Mouse (Mus musculus): ENCODE results near the gene Gpr162.

Gene Gpr162

DNA sequence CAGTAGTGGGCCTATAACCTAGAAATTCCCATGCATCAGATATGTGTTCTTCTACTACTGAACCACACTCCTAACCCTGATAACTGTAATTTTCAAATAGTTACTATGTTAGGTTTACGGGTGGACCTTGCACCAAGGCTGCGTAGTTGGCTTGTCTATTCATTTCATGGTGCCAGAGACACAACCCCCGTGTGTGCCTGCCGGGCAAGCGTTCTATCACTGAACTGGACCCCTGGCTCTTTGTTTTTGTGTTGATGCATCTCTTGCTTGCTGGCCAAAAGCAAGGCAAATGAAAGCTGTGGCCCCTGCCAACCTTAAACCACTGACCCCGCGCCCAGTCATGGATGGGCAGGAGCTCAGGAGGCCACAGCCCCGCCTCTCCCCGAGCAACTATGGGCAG is 18.0 kb upstream of the Gpr162 start:
- DNase-seq (ENCODE audit: low spot score in 2 of 2) = no peak

DNA sequence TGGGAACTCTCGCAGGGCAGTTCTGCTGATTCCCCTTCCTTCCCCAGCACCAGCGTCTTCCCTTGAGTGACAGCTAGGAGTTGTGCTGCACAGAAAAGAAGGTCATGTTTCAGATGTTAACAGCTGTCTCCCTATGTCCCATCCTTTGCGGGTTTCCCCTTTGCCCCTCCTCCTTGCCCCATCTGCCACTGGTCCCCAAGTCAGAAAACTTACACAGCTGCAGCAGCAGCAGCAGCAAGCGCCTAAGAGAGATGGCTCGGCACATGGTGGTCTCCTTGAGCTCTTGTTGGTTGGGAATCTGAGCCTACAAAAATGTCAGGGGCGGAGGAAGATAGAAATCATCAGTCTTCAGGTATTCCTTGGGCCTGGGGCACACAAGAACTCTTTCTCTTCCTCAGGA is 15.6 kb upstream of the Gpr162 start:
- no peak for DNase-seq (ENCODE audit: low spot score in 2 of 2)

DNA sequence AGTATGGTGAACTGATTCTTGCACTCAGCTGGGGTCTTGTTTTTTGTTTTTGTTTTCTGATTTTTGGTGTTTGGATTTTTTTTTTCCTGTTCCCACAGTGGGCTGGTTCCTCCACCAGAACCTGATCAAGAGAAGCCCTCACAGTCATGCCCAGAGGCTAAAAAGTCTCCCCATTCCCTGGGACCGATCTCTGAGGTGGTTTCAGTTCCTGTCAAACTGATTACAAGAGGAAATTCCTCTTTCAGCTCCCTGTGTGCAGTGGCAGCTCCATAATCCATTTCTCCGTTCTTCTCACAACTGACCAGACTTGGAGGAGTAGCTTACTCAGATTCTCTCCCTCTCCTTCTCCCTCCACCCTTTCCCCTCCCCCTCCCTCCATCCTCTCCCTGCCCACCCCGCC is 10.6 kb upstream of the Gpr162 start:
- no peak for DNase-seq (ENCODE audit: low spot score in 2 of 2)

DNA sequence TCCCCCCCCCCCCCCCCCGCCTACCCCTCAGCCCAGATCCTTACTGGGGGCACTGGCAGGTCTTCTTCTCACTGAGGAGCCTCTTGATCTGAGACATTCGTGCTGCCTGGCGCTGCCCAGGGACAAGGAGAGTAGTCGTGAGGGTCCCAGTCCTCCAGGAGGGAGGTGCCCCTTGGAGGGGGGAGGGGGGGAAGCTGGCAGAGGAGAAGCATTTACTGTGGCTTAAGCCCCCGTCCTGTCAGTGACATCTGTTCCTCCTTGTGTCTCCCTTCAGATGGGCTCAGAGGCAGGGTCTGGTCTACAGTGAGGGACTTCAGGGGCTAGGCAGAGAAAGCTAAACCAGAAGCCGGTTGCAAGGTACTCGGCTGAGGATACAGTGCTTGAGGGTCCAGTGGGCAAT is 2.8 kb upstream of the Gpr162 start:
- no peak for DNase-seq (ENCODE audit: low spot score in 2 of 2)

DNA sequence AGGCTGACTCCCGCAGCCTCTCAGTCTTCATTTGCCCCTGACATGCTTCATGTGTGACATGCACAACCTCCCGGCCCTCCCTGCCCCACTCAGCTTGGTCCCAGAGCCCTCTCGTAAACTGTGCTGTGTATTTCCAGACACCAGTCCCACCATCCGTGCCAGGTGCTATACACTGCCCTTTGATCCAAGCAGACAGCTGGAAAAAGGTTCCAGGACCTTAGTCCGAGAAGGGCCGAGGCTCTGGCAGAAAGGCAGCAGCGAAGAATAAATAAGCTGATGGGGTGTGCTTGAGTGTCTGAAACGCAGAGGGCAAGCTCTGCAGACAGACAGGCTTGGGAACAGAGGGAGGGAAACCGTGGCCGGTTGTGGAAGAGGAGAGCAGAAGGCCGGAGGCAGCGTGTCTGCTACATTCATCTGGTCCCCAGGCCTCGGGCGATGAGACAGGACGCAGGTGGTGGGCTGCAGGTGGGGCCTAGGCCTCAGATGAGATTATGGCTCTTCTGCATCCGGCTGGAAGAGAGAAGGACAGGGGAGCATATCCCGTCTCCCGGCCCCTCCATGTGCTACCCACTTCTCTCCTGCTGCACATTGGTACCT is 2.1 kb upstream of the Gpr162 start:
- DNase-seq (ENCODE audit: low spot score in 2 of 2) = no peak

DNA sequence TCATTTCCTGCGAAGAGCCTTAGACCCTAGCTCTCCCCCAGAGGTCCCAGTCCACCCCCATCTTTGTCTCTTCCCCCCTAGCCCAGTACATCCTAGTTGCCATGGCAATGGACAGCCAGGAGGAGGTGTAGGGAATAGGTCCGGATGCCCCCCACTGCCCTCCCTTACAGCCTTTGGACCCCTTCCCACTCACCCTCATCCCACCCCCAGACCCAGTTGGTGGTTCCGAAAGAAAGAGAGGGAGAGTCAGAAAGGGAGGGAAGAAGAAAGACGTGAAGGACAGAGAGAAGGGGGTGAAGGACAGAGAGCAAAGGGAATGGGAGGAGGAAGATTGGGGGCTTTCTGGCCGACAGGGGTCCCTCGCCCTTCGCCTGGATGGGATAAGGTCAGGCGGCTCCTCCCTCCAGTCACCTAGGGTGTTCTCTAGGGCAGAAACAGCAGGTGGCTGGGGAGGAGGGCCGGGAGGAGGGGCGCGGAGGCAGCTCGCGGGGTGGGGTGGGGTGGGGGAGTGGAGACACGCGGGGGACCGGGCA is 592 bp downstream of the Gpr162 start:
- DNase-seq (ENCODE audit: low spot score in 2 of 2) = no peak

DNA sequence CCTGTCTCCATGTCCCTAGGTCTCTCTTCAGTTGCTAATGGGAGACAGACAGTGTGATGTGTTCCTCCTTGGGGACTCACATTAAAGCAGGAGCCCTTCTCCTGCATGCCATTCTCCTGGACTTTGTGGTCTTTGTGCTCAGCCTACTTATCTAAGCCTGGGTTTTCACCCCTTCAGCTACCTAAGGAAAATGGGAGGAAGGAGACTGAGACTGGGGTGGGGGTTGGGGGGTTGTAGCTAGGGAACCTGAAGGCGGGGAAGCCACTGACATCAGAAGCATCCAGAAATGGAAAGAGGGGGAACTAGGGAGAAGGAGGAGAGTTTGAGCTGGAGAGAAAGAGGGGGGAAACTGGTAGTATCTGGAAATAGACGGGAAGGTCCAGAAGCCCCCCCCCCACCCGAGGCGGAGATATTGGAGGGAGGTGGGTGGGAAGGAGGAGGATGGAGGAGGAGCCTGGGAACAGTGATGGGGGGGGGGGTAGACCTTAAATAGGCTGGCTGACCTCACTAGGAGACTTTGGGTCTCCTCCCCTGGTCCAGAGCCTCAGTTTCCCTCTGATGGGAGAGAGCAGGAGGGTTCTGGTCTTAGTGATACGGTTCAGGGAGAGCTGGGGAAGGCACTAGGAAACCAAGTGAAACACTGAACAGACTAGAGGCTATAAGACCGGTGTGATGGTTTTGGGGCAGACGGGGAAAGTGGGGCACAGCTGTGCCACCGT is 1.2 kb downstream of the Gpr162 start:
- no peak for DNase-seq (ENCODE audit: low spot score in 2 of 2)

DNA sequence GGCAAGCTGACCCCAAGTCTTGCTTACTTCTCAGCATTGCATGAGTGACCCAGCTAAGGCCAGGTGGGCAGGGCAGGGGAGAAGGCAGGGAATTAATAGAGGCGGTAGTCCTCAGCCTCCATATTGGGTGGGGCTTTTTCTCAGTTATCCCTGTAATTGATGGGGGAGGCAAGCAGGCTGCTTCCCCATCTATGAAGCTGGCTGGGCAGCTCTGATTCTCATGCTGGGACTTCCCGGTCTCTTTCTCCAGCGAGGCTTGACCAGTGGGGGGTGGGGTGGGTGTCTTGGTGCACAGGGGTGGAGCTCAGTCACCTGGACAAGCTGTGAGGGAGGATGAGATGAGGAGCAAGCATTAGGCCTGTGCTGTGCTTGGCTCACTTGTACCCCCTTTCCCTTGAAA is 2.0 kb downstream of the Gpr162 start:
- no peak for DNase-seq (ENCODE audit: low spot score in 2 of 2)

DNA sequence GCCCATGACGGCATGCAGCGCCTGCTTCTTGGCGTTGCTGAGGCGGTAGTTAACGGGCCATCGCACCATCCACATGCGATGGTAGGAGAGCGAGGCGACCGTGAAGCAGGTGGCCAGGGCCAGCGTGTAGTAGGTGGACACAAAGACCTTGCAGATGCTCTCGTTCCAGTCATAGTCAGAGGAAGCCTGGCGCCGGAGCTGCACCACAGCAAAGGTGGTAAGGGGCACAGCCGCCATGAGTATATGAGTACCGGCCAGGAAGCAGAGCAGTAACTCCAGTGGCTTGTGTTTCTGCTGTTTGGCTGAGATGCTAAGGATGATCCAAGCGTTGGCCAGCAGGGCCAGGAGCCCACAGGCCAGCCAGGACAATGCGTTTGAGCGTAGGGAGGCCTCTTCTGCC is 2.5 kb downstream of the Gpr162 start:
- no peak for DNase-seq (ENCODE audit: low spot score in 2 of 2)

DNA sequence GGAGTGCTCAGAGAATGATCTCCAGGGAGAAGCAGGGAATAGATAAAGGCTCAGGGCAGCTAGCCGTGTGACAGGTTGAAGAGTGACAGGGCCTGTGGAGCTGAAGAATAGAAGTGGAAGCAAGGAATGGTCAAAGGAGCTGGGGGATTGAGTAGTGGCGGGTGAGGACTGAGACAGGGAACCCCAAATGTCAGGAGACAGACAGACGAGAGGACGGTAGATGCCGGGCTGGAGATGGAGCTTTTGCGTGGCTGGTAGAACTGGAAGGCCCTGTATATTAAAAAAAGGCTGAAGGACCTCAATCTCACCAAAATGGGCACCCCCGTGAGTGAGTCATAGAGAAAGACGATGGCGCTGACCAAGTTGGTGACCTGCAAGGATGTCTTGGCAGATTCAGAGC is 3.3 kb downstream of the Gpr162 start:
- DNase-seq (ENCODE audit: low spot score in 2 of 2) = no peak

DNA sequence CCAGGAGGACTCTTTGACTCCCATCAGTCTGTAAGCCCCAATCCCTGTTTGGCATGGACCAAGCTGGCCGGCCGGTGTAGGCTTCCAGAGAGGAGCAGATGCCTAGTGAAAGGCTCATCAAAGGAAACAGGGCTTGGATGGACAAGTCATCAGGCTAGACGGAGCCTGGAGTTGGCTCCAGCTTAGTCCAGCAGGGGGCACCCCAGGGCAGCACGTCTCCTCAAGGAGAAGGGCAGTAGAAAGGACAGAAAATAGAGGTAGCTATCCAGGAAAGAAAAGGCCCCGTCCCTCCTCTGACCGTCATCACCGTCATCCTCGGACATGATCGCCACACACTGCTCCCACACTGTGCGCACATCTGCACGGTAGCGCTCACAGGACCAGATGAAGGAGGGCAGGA is 4.1 kb downstream of the Gpr162 start:
- DNase-seq (ENCODE audit: low spot score in 2 of 2) = peak; percentile 69 to 88

DNA sequence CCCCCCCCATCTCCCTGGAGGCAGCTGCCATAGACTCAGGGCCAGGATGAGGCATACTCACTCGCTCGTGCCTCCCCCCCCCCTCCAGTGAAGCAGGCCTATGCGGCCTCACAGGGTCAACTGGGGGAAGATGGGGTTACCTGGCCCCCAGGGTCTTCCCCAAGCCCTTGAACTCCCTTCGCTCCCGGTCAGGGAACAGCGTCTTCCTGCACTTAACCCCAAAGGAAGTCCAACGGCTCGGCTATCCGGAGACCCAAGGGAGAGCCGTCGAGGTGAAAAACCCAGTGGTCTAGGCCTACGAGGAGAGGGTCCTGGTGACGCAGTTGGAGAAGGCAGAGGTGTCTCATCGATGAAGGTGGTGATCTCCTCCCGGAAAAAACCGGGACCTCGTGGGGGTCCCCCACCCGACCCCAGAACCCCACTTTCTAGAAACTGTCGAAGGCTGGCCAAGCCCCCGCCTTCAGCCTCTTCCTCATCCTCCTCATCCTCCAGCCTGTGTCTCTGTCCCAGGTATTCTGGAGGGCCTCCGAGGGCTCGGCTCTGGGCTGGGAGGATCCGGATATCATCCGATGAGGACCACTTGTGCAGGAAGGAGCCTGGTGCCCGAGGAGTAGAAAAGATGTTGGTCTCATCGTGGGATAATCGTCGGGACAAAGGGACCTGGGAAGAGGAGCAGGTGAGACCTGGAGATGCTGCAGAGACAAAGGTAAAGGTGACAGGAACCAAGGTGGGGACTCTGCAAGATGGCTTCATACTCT is 5.0 kb downstream of the Gpr162 start:
- no peak for DNase-seq (ENCODE audit: low spot score in 2 of 2)

DNA sequence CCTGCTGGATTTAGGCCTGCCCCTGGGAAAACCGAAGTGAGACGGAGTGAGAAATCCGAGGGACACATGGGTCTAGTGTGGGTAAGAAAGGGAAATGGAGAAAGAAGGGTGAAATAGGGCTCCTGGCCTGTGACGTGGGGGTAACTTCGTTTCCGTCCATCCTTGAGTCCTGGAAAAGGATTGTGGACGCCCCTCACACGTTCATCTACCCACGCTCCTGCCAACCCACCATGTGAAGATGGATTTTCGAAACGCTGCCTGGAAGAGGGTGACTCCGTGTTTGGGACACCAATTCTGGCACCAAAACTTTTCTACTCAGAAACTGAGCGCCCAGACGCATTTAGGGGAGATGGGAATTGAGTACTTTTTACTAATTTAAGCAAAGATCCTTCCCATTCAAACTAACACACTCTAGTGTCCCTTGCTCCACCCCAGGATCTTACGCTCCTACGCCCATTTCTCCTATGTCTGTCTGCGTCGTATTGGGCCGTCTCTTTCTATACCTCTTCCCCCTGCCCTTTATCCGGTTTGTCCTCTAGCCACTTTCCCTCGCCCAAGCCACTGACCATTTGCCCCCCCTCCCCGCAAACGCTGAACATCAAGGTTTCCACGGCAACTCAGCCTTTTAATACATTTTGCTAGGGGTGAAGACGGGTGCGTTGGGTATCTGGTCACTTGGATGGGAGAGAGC is 5.8 kb downstream of the Gpr162 start:
- no peak for DNase-seq (ENCODE audit: low spot score in 2 of 2)

DNA sequence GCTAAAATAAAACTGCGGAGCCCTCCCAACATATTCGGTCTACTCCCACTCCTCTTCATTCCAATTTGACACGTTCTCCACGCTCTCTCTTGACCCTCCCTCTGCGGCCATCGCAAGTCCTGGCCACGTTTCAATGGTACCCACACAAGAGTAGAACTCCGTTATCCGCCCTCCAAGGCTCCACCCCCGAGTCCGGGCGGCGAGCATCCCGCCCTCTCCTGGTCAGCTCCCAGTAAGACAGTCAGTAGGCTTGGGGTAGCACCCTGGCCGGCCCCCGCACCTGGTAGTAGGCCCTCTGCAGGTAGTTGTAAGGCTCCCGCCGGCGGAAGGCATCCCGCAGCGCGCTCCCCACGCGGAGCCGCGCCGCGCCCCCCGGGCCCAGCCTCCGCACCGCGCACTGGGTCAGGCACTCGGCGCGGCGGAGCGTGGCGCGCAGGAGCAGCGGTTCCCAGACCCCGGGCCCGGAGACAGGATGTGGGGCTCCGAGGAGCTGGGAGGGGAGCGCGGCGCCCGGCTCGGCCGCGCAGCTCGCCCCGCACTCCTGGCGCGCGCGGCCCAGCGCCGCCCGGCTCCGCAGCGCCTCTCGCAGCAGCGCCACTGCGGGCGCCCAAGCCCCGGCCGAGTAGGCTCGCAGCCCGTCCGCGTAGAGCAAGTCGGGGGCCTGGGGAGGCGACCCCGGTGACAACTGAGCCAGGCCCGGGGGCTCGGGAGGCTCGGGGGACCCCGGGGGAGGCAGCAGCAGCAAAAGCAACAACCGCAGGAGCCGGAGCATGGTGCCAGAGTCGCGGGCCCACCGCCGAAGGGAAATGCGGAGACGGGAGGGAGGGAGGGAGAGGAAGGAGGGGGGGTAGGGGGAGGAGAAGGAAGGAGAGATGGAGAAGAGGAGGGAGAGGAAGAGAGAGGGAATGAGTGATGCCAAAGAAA is 6.6 kb downstream of the Gpr162 start, which contains the start of gene P3h3:
Gene P3h3, minus strand, starts transcription at position 837 of the 924 bp plus-strand sequence.
- peak; percentile 43 to 72 for DNase-seq (ENCODE audit: low spot score in 2 of 2)

DNA sequence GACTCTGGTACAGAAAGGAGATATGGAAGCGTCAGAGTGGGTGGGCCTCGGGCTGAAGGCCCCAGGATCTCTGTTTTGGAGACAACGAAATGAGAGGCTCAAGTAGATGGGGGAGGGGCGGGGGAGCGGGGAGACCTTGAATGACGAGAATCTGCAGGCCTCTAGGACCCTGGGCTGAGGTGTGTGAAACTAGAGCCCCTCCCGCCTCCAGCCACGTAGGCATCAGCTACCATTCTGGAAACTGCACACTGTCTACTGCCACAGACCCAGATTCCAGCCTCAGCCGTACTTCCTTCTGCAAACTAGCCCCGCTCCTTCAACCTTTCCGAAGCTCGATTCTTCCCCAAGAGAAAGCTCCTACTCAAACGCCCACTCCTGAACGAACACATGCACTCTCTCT is 7.5 kb downstream of the Gpr162 start:
- DNase-seq (ENCODE audit: low spot score in 2 of 2) = no peak

DNA sequence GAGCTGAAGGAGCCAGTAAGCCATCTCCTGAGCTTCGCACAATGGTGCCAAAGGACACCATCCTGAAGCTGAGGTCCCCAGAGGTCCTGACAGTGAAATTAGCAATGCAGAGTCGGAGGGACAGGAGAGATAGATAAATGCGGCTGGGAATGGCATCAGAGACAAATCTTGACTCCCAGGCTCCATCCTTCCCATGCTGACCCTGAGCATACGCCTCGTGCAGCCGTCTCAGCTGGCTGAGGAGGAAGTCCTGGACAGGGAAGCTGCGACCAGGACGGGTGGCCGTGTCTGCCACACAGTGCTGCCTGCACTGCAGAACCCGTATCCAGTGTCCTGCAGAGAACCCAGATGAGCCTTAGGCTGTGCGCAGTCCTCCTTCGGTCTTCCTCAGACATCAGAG is 9.1 kb downstream of the Gpr162 start:
- DNase-seq (ENCODE audit: low spot score in 2 of 2) = no peak

DNA sequence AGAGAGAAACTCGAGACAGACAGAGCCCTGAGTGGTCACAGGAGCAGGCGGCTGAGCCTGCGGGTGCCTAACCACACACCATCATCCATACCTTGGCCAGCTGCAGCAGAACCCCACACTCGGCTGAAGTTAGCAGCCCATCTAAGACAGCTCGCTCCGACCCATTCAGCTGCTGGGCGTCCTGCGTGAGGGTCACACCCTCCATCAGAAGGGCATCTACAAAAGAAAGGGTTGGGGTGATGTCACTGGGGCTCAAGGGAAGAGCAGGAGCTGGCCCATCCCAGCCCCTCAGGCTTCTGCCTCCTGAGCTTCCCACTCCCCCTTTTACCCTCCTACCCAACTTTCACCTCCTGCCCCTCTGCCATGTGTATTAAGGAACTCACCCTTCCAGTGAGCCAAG is 13.2 kb downstream of the Gpr162 start:
- DNase-seq (ENCODE audit: low spot score in 2 of 2) = no peak

DNA sequence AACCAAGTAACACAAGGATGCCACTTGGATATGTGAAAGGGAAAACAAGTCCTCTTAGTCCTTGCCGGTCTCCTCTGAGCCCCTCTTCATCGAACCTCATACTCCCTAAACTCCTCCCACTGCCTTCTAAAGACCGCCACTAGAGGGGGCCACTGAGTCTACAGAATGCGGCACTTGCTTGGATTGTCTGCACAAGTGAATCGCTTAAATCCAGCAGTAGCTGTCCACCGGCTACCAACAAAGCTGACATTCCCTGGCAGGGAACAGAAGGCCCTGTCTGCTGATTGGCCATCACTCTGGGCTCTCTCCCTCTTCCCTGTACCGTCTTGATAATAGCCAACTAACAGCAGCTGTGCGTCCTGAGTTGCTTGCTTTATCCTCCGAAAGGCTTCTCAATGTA is 16.5 kb downstream of the Gpr162 start:
- DNase-seq (ENCODE audit: low spot score in 2 of 2) = peak; percentile 87 to 92

DNA sequence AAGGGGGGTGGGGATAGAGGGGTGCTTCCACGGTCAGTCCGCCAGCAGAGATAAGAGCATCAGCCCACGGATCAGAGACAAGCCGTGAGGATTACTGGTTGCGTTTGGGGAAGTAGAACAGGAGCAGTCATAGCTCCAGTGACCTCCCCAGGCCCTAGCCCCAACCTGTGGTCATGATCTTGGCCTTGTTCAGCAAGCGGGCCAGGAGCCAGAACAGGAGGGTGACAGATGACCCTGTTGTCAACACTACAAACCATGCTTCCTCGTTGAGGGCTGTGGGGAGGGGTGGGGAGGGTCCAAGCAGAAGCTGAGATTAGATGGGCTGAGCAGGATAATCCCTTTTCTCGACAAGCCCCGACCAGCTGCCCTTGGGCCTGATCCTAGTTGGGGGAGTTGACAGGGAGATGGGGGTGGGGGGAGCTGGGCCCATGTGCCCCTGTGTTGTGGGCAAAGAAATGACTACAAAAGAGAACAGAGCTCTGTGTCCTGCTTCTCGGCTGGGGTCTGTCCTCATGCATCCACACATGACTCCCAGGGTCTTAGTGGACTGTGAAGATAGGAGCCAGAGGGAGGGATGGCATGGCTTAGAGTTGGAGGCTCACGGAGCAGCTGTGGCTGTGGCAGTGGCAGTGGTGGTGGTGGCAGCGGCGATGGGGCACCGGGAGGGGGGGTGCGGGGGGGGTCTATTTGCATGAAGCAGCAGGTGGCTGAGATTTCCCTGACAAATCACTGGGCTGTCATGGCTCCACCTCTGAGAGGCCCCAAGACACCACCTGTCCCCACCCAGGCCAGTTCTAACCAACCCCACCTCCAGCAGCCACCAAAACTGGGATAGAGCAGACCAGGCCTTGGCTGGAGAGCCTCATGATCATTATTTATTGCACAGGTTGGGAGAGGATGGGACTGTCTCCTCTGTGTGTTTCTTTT is 23.3 kb downstream of the Gpr162 start, which contains the start of gene Gnb3:
Gene Gnb3, minus strand, starts transcription at position 35 of the 927 bp plus-strand sequence.
- DNase-seq (ENCODE audit: low spot score in 2 of 2) = no peak

DNA sequence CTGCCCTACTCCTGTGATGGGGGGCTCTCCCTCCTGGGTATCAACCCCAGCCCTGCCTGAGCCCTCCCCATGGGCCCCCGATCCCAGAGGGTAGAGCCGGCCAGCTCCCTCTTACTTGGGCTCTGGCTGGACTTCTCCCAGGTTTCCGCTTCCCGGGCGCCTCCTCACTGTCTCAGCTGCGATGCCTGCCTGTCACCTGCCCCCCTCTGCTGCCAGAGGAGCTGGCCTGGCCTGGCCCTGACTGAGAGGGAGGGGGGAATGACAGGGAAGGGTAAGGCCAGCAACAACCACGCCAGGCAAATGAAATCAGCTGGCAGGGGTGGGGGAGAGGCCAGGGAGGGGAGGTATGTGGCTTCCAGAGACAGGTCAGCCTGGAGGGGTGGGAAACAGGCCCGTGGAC is 24.0 kb downstream of the Gpr162 start:
- DNase-seq (ENCODE audit: low spot score in 2 of 2) = no peak
